Mouse (Mus musculus): ENCODE measurements around the gene Abhd16b. TPM values are rescaled to one million over a fixed set of nuclear protein-coding genes. Genes with fewer than 3 reads are reported as not detected.

The Abhd16b gene
- polyA plus RNA-seq, 1 experiment from 2014 or later = 0.08 TPM

DNA sequence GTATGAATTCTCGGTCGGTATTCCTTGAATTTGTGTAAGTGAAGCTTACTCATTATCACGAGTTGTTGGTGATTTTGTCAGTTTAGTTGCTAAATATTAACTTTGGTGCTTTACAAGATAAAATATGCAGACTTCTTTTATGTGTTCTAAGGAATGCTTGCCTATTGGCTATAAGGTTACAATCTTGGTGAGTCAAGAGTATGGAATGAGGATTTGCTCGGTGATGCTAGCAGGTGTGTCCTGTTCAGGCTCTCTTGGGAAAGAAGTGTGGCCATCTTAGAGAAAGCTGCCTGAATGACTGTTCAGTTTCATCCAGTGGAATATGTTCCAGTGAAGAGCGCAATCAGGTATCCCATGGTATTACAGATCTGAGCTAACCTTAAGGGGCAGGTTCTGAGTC, 32.5 kb downstream of the Abhd16b start:
- 95% methylated on average over 5 of the region's 5 CpGs for WGBS
- DNase-seq (ENCODE audit: low spot score) = no peak

DNA sequence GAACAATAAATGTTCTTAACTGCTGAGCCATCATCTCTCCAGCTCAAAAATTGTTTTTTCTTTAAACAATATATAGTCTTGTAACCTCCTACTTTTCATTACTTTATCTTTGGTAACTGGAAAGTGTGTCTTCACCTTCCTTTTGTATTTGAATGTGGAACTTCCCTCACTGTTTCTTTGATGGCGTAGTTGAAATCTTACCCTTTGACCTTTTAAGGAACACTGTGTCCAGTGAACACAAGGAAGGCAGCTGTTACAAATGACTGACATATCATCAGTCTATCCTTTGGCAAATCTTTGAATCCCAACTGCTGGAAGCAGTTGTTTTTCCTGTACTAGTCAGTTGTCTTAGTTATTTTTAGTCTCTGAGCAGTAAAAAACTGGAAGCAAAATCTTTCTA, 36.1 kb downstream of the Abhd16b start:
- 93% methylated on average over 1 of the region's 1 CpGs for WGBS
- Histone ChIP-seq H3K4me1 (replicated peaks) (no peaks in the 10 kb centered on the region), H3K4me3 (no peak overlapping the region), H3K27ac (no peak overlapping the region), H3K36me3 (peaks cover 74% of the 10 kb centered on the region), H3K27me3 (ENCODE audit: insufficient read depth, poor library complexity, severe bottlenecking) (no peaks in the 10 kb centered on the region), H3K9me3 (peaks cover 10% of the 10 kb centered on the region; the same call in 1 of the 2 replicates)
- DNase-seq (ENCODE audit: low spot score) = no peak

More for the DNA sequence above, 32.5 kb downstream of the Abhd16b start:
- no peak overlapping the region for H3K4me3 ChIP-seq
- H3K27ac ChIP-seq = no peak overlapping the region
- H3K4me1 ChIP-seq (replicated peaks) = peaks cover 14% of the 10 kb centered on the region
- peaks cover under 1% of the 10 kb centered on the region; the same call in 1 of the 2 replicates for H3K9me3 ChIP-seq
- no peaks in the 10 kb centered on the region for H3K27me3 ChIP-seq (ENCODE audit: insufficient read depth, poor library complexity, severe bottlenecking)
- H3K36me3 ChIP-seq = peaks cover 62% of the 10 kb centered on the region

DNA sequence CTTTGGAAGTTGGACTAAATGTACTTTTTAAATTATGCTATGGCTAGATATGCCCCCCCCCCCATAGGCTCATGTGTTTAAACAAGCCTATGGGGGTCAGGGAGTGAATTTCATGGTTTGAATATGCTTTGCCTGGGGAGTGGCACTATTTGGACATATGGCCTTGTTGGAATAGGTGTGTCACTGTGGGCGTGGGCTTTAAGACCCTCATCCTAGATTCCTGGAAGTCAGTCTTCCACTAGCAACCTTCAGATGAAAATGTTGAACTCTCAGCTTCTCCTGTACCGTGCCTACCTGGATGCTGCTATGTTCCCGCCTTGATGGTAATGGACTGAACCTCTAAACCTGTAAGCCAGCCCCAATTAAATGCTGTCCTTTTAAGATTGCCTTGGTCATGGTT, 39.6 kb downstream of the Abhd16b start:
- peaks cover 10% of the 10 kb centered on the region; the same call in 1 of the 2 replicates for H3K9me3 ChIP-seq
- no peak overlapping the region for H3K27ac ChIP-seq
- H3K4me1 ChIP-seq (replicated peaks) = peaks cover 2% of the 10 kb centered on the region
- H3K36me3 ChIP-seq = peaks cover 53% of the 10 kb centered on the region
- WGBS = 95% methylated on average over 3 of the region's 3 CpGs
- no peaks in the 10 kb centered on the region for H3K27me3 ChIP-seq (ENCODE audit: insufficient read depth, poor library complexity, severe bottlenecking)
- DNase-seq (ENCODE audit: low spot score) = no peak
- no peak overlapping the region for H3K4me3 ChIP-seq

DNA sequence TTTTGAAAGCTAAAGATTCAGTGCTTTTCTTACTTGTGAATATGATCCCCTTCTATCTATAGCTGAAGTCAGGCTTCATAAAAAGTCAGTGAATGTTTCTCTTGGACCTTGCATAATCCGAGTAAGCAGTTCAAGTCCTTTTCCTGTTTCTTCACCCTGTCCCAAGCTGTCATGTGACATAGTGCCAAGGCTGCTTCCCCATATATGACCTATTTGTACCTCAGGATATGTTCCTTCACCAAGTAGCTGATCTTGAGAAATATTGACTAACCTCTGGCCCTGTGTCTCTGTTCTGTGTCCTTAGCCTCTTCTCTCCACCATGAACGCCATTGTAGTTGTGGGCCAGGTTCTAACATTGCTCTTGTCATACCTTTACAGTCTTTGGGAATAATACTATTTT, 43.4 kb downstream of the Abhd16b start:
- Histone ChIP-seq H3K4me1 (replicated peaks) (peaks cover 6% of the 10 kb centered on the region), H3K36me3 (peaks cover 25% of the 10 kb centered on the region), H3K9me3 (0 out of 2 replicates have a peak, but pooled peaks cover 3% of the 10 kb centered on the region), H3K27ac (no peak overlapping the region), H3K4me3 (no peak overlapping the region), H3K27me3 (ENCODE audit: insufficient read depth, poor library complexity, severe bottlenecking) (no peaks in the 10 kb centered on the region)
- DNase-seq (ENCODE audit: low spot score) = no peak
- 90% methylated on average over 2 of the region's 2 CpGs for WGBS

DNA sequence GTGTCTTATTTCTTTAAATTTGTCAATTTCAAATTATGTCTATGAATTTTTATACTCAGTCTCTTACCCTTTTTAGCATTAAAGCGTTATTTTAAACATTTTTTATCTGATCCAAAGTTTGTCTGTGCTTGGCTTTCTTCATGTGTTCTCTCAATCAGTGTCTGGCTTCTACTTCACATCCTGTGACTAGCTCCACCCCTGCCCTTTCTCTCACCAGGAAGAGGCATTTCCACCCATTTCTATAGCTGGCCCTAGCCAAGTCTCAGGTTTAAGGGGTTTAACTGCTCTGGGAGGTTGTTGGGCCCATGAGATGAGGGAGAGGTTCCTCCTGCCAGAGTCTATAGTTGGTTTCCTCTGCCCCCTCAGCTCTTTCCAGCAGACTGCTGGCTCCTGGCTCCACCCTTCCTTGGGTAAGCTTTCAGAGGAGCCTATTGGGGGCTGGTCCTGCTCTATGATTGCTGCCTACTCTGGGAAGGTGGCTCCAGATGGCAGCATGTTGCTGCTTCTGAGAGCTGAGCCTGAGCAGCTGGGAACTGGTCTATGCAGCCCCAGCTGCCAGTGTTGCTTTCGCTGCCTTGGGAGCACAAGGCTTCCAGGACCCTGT, 44.5 kb downstream of the Abhd16b start:
- peak; percentile 20 for DNase-seq (ENCODE audit: low spot score)
- WGBS = 91% methylated on average over 2 of the region's 2 CpGs
- Histone ChIP-seq H3K27me3 (ENCODE audit: insufficient read depth, poor library complexity, severe bottlenecking) (no peaks in the 10 kb centered on the region), H3K4me1 (replicated peaks) (peaks cover 6% of the 10 kb centered on the region), H3K27ac (peak overlapping the region; percentile 3; the same call in 1 of the 2 replicates), H3K9me3 (no peaks in the 10 kb centered on the region), H3K36me3 (peaks cover 20% of the 10 kb centered on the region), H3K4me3 (no peak overlapping the region)

DNA sequence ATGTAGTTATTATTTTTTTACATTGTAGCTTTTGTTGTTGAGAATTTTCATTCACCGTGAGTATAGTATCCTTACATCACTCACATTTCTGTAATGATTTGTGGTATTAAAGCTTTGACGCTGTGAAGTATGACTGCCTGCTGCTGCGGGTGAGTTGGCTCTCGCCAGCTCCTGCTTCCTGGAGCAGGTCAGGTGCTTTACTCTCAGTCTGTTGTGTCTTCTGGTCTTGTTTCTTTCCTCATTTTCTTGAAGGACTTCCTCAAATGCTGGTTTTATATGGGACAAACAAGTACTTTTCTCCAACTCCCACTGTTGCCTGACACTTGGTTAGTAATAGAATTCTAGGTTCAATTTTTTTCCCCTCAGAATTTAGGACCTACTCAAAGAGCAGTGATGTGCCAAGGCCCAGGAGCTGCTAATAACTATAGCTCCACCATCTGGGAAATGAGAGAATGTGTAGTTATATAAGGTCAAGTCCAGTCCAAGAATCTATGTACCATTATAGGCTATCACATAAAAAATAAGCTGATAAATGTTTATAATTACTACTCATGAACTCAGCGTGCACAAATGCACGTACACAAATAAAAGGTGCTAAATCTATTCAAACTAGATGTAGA, 48.9 kb downstream of the Abhd16b start:
- Histone ChIP-seq H3K27ac (no peak overlapping the region), H3K4me1 (replicated peaks) (peaks cover 6% of the 10 kb centered on the region), H3K36me3 (peaks cover 33% of the 10 kb centered on the region), H3K4me3 (no peak overlapping the region), H3K27me3 (ENCODE audit: insufficient read depth, poor library complexity, severe bottlenecking) (no peaks in the 10 kb centered on the region), H3K9me3 (no peaks in the 10 kb centered on the region)
- 93% methylated on average over 6 of the region's 6 CpGs for WGBS
- DNase-seq (ENCODE audit: low spot score) = no peak

Other genes starting within 250 kb of the Abhd16b start
- 19.0 and 20.0 TPM in 2 replicates for gene Gmeb2, start 205.2 kb upstream of the Abhd16b start, polyA plus RNA-seq (2016; fragmentation: Nextera tagmentation; extraction: Ambion mirVana)
- 122 and 329 TPM in 2 replicates for gene Stmn3, start 178.7 kb upstream of the Abhd16b start, polyA plus RNA-seq (2016; fragmentation: Nextera tagmentation; extraction: Ambion mirVana)
- 57.7 and 68.1 TPM in 2 replicates for gene Rtel1, start 173.5 kb upstream of the Abhd16b start, polyA plus RNA-seq (2016; fragmentation: Nextera tagmentation; extraction: Ambion mirVana)
- gene Zgpat, start 128.3 kb upstream of the Abhd16b start, polyA plus RNA-seq (2016; fragmentation: Nextera tagmentation; extraction: Ambion mirVana) = 45.4 and 53.0 TPM in 2 replicates
- gene Arfrp1, start 127.8 kb upstream of the Abhd16b start, polyA plus RNA-seq (2016; fragmentation: Nextera tagmentation; extraction: Ambion mirVana) = 75.3 and 75.4 TPM in 2 replicates
- 29.5 and 29.7 TPM in 2 replicates for gene Lime1, start 113.1 kb upstream of the Abhd16b start, polyA plus RNA-seq (2016; fragmentation: Nextera tagmentation; extraction: Ambion mirVana)
- 18.6 and 22.2 TPM in 2 replicates for gene Zbtb46, start 33.8 kb upstream of the Abhd16b start, polyA plus RNA-seq (2016; fragmentation: Nextera tagmentation; extraction: Ambion mirVana)
- 161 and 169 TPM in 2 replicates for gene Tpd52l2, start 3.9 kb downstream of the Abhd16b start, polyA plus RNA-seq (2016; fragmentation: Nextera tagmentation; extraction: Ambion mirVana)
- gene Dnajc5, start 27.3 kb downstream of the Abhd16b start, polyA plus RNA-seq (2016; fragmentation: Nextera tagmentation; extraction: Ambion mirVana) = 101 and 108 TPM in 2 replicates
- 52.9 and 56.8 TPM in 2 replicates for gene Uckl1, start 91.7 kb downstream of the Abhd16b start, polyA plus RNA-seq (2016; fragmentation: Nextera tagmentation; extraction: Ambion mirVana)
- 65.0 and 77.1 TPM in 2 replicates for gene Prpf6, start 98.7 kb downstream of the Abhd16b start, polyA plus RNA-seq (2016; fragmentation: Nextera tagmentation; extraction: Ambion mirVana)
- gene Zfp512b, start 99.6 kb downstream of the Abhd16b start, polyA plus RNA-seq (2016; fragmentation: Nextera tagmentation; extraction: Ambion mirVana) = 36.9 and 45.4 TPM in 2 replicates
- 36.1 and 72.6 TPM in 2 replicates for gene Samd10, start 106.0 kb downstream of the Abhd16b start, polyA plus RNA-seq (2016; fragmentation: Nextera tagmentation; extraction: Ambion mirVana)
- gene Gm29797, start 163.8 kb downstream of the Abhd16b start, polyA plus RNA-seq (2016; fragmentation: Nextera tagmentation; extraction: Ambion mirVana) = not detected in 2 replicates
- gene Sox18, start 178.4 kb downstream of the Abhd16b start, polyA plus RNA-seq (2016; fragmentation: Nextera tagmentation; extraction: Ambion mirVana) = 21.4 and 21.7 TPM in 2 replicates
- 14.4 and 17.7 TPM in 2 replicates for gene Tcea2, start 187.1 kb downstream of the Abhd16b start, polyA plus RNA-seq (2016; fragmentation: Nextera tagmentation; extraction: Ambion mirVana)
- gene Rgs19, start 200.8 kb downstream of the Abhd16b start, polyA plus RNA-seq (2016; fragmentation: Nextera tagmentation; extraction: Ambion mirVana) = 69.1 and 79.2 TPM in 2 replicates
- not detected in 2 replicates for gene Lkaaear1, start 205.2 kb downstream of the Abhd16b start, polyA plus RNA-seq (2016; fragmentation: Nextera tagmentation; extraction: Ambion mirVana)
- gene Oprl1, start 221.8 kb downstream of the Abhd16b start, polyA plus RNA-seq (2016; fragmentation: Nextera tagmentation; extraction: Ambion mirVana) = 5.6 and 17.3 TPM in 2 replicates